In the genomic region with DNA sequence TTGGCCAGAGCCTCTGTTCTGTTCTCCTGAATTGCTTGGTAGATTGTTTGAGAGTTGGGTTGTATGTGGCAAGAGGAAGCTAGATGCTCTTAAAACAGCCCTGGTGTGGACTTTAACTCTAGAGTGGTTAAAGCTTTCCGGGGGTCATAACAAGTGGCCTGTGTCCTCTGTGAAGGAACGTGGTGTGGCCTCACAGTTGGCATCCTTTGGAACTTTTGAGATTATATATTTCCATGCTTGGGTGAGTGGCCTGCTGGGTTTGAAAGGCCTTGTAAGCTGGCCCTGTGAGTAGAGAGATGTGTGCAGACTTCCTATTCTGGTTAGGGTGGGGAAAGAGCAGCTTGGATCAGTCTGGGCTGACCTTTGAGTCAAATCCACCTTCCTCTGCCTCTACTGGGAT, we compare ENCODE assay signal across 10 mouse cellular contexts. TPM values are rescaled to one million over a fixed set of nuclear protein-coding genes. Genes with fewer than 3 reads are reported as not detected.
A peak's percentile ranks its signal among the peaks of the same experiment; 100 is the strongest.
DNase-seq lines count a peak whose midpoint lies in the region; ATAC-seq lines count a peak whose summit lies in the region.
"Had no signal": no experiment of that assay in that cellular context is flagged by ENCODE, and none has a peak within 500 bp of the region (broad histone marks: within the 10 kb centered on the region; RNA-seq: fewer than 3 reads in every experiment).

No protein-coding gene starts in this region.

- ATAC-seq in kidney, embryonic 15.5 days (replicated peaks; ENCODE audit: low FRiP score): no peak
- no peak for ATAC-seq in embryonic facial prominence, embryonic 15.5 days (ENCODE audit: insufficient number of reproducible peaks, low FRiP score, low TSS enrichment, low read depth)
- no peak for ATAC-seq in intestine, embryonic 15.5 days
- ATAC-seq in midbrain, embryonic 16.5 days: no peak

- H3K27me3 ChIP-seq in kidney, embryonic 15.5 days: no peaks in the 10 kb centered on the region
- no peaks in the 10 kb centered on the region for H3K27me3 ChIP-seq in embryonic facial prominence, embryonic 15.5 days
- no peaks in the 10 kb centered on the region for H3K27me3 ChIP-seq in intestine, embryonic 15.5 days (replicated peaks)
- H3K27me3 ChIP-seq in midbrain, embryonic 16.5 days (ENCODE audit: control insufficient read depth, insufficient read depth, low read depth, low read length): no peaks in the 10 kb centered on the region

- peak overlapping the region; percentile 91 for H3K9ac ChIP-seq in kidney, embryonic 15.5 days
- no peak overlapping the region for H3K9ac ChIP-seq in embryonic facial prominence, embryonic 15.5 days
- peak overlapping the region; percentile 21; the same call in 1 of the 2 replicates for H3K9ac ChIP-seq in intestine, embryonic 15.5 days
- H3K9ac ChIP-seq in midbrain, embryonic 16.5 days (ENCODE audit: low read depth, low read length): peak overlapping the region; percentile 42

- no peak for DNase-seq in kidney, postnatal 25 days
- no peak for DNase-seq in embryo, embryonic 10 days (ENCODE audit: low spot score)
- DNase-seq in right cerebral cortex, postnatal 25 days: no peak
- DNase-seq in adrenal gland, adult 2 months: no peak
- DNase-seq: cerebellum, adult 11 months; gastrocnemius, postnatal 25 days had no signal

- H3K4me2 ChIP-seq in kidney, embryonic 15.5 days: peak overlapping the region; percentile 86
- H3K4me2 ChIP-seq in embryonic facial prominence, embryonic 15.5 days (replicated peaks): peak overlapping the region; percentile 84; the same call in 1 of the 2 replicates
- H3K4me2 ChIP-seq in intestine, embryonic 15.5 days (replicated peaks): peak overlapping the region; percentile 88
- H3K4me2 ChIP-seq in midbrain, embryonic 16.5 days (ENCODE audit: low read length): peak overlapping the region; percentile 73

- H3K36me3 ChIP-seq in kidney, embryonic 15.5 days: peaks cover 69% of the 10 kb centered on the region
- H3K36me3 ChIP-seq in embryonic facial prominence, embryonic 15.5 days: peaks cover 65% of the 10 kb centered on the region
- H3K36me3 ChIP-seq in intestine, embryonic 15.5 days: peaks cover 59% of the 10 kb centered on the region
- H3K36me3 ChIP-seq in midbrain, embryonic 16.5 days (ENCODE audit: control insufficient read depth, insufficient read depth, low read length): peaks cover 44% of the 10 kb centered on the region

- H3K4me1 ChIP-seq in kidney, embryonic 15.5 days: peaks cover 71% of the 10 kb centered on the region
- H3K4me1 ChIP-seq in embryonic facial prominence, embryonic 15.5 days: peaks cover 53% of the 10 kb centered on the region
- peaks cover 39% of the 10 kb centered on the region for H3K4me1 ChIP-seq in intestine, embryonic 15.5 days (replicated peaks)
- H3K4me1 ChIP-seq in midbrain, embryonic 16.5 days (ENCODE audit: control insufficient read depth, insufficient read depth, low read length): peaks cover 33% of the 10 kb centered on the region

- 65% methylated on average over 2 of the region's 2 CpGs for WGBS in kidney, embryonic 15.5 days
- WGBS in embryonic facial prominence, embryonic 15.5 days: 80% methylated on average over 2 of the region's 2 CpGs
- 53% methylated on average over 2 of the region's 2 CpGs for WGBS in intestine, embryonic 15.5 days
- WGBS in midbrain, embryonic 16.5 days: 63% methylated on average over 2 of the region's 2 CpGs

- H3K27ac ChIP-seq in kidney, embryonic 15.5 days: no peak overlapping the region
- no peak overlapping the region for H3K27ac ChIP-seq in embryonic facial prominence, embryonic 15.5 days (replicated peaks)
- H3K27ac ChIP-seq in intestine, embryonic 15.5 days: 0 out of 2 replicates have a peak overlapping the region, but pooled peaks have one; percentile 5
- H3K27ac ChIP-seq in midbrain, embryonic 16.5 days (ENCODE audit: low read length): no peak overlapping the region

- peak overlapping the region; percentile 71 for H3K4me3 ChIP-seq in kidney, embryonic 15.5 days (replicated peaks)
- H3K4me3 ChIP-seq in embryonic facial prominence, embryonic 15.5 days (replicated peaks): peak overlapping the region; percentile 87
- H3K4me3 ChIP-seq in intestine, embryonic 15.5 days (replicated peaks): peak overlapping the region; percentile 73; the same call in 1 of the 2 replicates
- peak overlapping the region; percentile 8; the same call in 1 of the 2 replicates for H3K4me3 ChIP-seq in midbrain, embryonic 16.5 days (ENCODE audit: low read depth, low read length)

- H3K9me3 ChIP-seq in kidney, embryonic 15.5 days (replicated peaks): no peaks in the 10 kb centered on the region
- H3K9me3 ChIP-seq in embryonic facial prominence, embryonic 15.5 days (replicated peaks): no peaks in the 10 kb centered on the region
- H3K9me3 ChIP-seq in intestine, embryonic 15.5 days: no peaks in the 10 kb centered on the region
- H3K9me3 ChIP-seq in midbrain, embryonic 16.5 days (replicated peaks; ENCODE audit: control insufficient read depth, low read length, poor library complexity, severe bottlenecking): no peaks in the 10 kb centered on the region

RNA-seq across cellular contexts. Expression of a gene that starts 3.5 kb away (rescaled TPM):
- polyA plus RNA-seq in kidney, embryonic 15.5 days (2015; fragmentation: Nextera tagmentation; extraction: Ambion mirVana): 531 and 538 TPM in 2 replicates
- polyA plus RNA-seq in embryonic facial prominence, embryonic 15.5 days (2015; fragmentation: Nextera tagmentation; extraction: Ambion mirVana): 406 and 413 TPM in 2 replicates
- polyA plus RNA-seq in intestine, embryonic 15.5 days (2015; fragmentation: Nextera tagmentation; extraction: Ambion mirVana): 382 and 388 TPM in 2 replicates
- 339 and 357 TPM in 2 replicates for polyA plus RNA-seq in midbrain, embryonic 16.5 days (2015; fragmentation: Nextera tagmentation; extraction: Ambion mirVana)
- 100 to 1,000 TPM; 192 to 200 TPM for total RNA-seq in adrenal gland, adult 2 months (2021)
- polyA plus RNA-seq in adrenal gland, adult 2 months (2012; rRNA removed): 164 and 180 TPM in 2 replicates

RNA-seq across cellular contexts. Expression of a gene that starts 9.4 kb away (rescaled TPM):
- polyA plus RNA-seq in kidney, embryonic 15.5 days (2015; fragmentation: Nextera tagmentation; extraction: Ambion mirVana): 11.3 and 12.4 TPM in 2 replicates
- 11.8 and 12.7 TPM in 2 replicates for polyA plus RNA-seq in embryonic facial prominence, embryonic 15.5 days (2015; fragmentation: Nextera tagmentation; extraction: Ambion mirVana)
- 9.9 and 11.0 TPM in 2 replicates for polyA plus RNA-seq in intestine, embryonic 15.5 days (2015; fragmentation: Nextera tagmentation; extraction: Ambion mirVana)
- polyA plus RNA-seq in midbrain, embryonic 16.5 days (2015; fragmentation: Nextera tagmentation; extraction: Ambion mirVana): 9.2 and 9.4 TPM in 2 replicates
- 10 to 100 TPM; 14.1 to 19.4 TPM for total RNA-seq in adrenal gland, adult 2 months (2021)
- 52.3 and 57.6 TPM in 2 replicates for polyA plus RNA-seq in adrenal gland, adult 2 months (2012; rRNA removed)

RNA-seq across cellular contexts. Expression of a gene that starts 11.5 kb away (rescaled TPM):
- 6.2 and 6.4 TPM in 2 replicates for polyA plus RNA-seq in kidney, embryonic 15.5 days (2015; fragmentation: Nextera tagmentation; extraction: Ambion mirVana)
- polyA plus RNA-seq in embryonic facial prominence, embryonic 15.5 days (2015; fragmentation: Nextera tagmentation; extraction: Ambion mirVana): 4.1 and 4.4 TPM in 2 replicates
- 4.1 and 4.3 TPM in 2 replicates for polyA plus RNA-seq in intestine, embryonic 15.5 days (2015; fragmentation: Nextera tagmentation; extraction: Ambion mirVana)
- 111 and 139 TPM in 2 replicates for polyA plus RNA-seq in midbrain, embryonic 16.5 days (2015; fragmentation: Nextera tagmentation; extraction: Ambion mirVana)
- total RNA-seq in adrenal gland, adult 2 months (2021): 1 to 10 TPM; 5.6 to 5.7 TPM
- polyA plus RNA-seq in adrenal gland, adult 2 months (2012; rRNA removed): 7.2 and 8.5 TPM in 2 replicates

RNA-seq across cellular contexts. Expression of a gene that starts 17.5 kb away (rescaled TPM):
- polyA plus RNA-seq in kidney, embryonic 15.5 days (2015; fragmentation: Nextera tagmentation; extraction: Ambion mirVana): 64.5 and 66.1 TPM in 2 replicates
- 81.6 and 82.0 TPM in 2 replicates for polyA plus RNA-seq in embryonic facial prominence, embryonic 15.5 days (2015; fragmentation: Nextera tagmentation; extraction: Ambion mirVana)
- polyA plus RNA-seq in intestine, embryonic 15.5 days (2015; fragmentation: Nextera tagmentation; extraction: Ambion mirVana): 148 and 190 TPM in 2 replicates
- polyA plus RNA-seq in midbrain, embryonic 16.5 days (2015; fragmentation: Nextera tagmentation; extraction: Ambion mirVana): 82.5 and 109 TPM in 2 replicates
- total RNA-seq in adrenal gland, adult 2 months (2021): 100 to 1,000 TPM; 172 to 281 TPM
- 473 and 543 TPM in 2 replicates for polyA plus RNA-seq in adrenal gland, adult 2 months (2012; rRNA removed)

RNA-seq across cellular contexts. Expression of a gene that starts 24.4 kb away (rescaled TPM):
- 0.65 and 0.69 TPM in 2 replicates for polyA plus RNA-seq in kidney, embryonic 15.5 days (2015; fragmentation: Nextera tagmentation; extraction: Ambion mirVana)
- 0.57 TPM in 1 of 2 replicates, not detected in the other for polyA plus RNA-seq in embryonic facial prominence, embryonic 15.5 days (2015; fragmentation: Nextera tagmentation; extraction: Ambion mirVana)
- polyA plus RNA-seq in intestine, embryonic 15.5 days (2015; fragmentation: Nextera tagmentation; extraction: Ambion mirVana): 0.59 and 0.81 TPM in 2 replicates
- polyA plus RNA-seq in midbrain, embryonic 16.5 days (2015; fragmentation: Nextera tagmentation; extraction: Ambion mirVana): 0.38 and 0.57 TPM in 2 replicates
- total RNA-seq in adrenal gland, adult 2 months (2021): not detected
- 0.31 and 1.3 TPM in 2 replicates for polyA plus RNA-seq in adrenal gland, adult 2 months (2012; rRNA removed)

Comparison
In these comparisons a context has a peak if more than half of its experiments do, and no peak if none do; other contexts are left out.
1. H3K4me3 ChIP-seq: peak in every context shown above with its lines; median percentile 87 in embryonic facial prominence, embryonic 15.5 days; 73 in intestine, embryonic 15.5 days; 71 in kidney, embryonic 15.5 days; 8 in midbrain, embryonic 16.5 days.
2. RNA of a gene that starts 11.5 kb away (polyA plus RNA-seq): 111 to 139 TPM in midbrain, embryonic 16.5 days; 7.2 to 8.5 TPM in adrenal gland, adult 2 months, 6.2 to 6.4 TPM in kidney, embryonic 15.5 days, 4.1 to 4.4 TPM in embryonic facial prominence, embryonic 15.5 days and 4.1 to 4.3 TPM in intestine, embryonic 15.5 days; every median in the first group is over 10 times any median in the second.
3. Peak in every context shown above with its lines, with median percentiles within 50 percentile points of each other: H3K4me2 ChIP-seq.